Mouse (Mus musculus): ENCODE data around the gene Ccdc28b.

- TF ChIP-seq CTCF (IDR thresholded peaks at IDR 0.05; ENCODE audit: control insufficient read depth, insufficient read depth, low read length) (no peak), POLR2A (IDR thresholded peaks at IDR 0.05; ENCODE audit: borderline replicate concordance, control insufficient read depth, low read depth, low read length) (no peak)
Measured at GRCm38 (mm10) chr4:129641756-129642155, 18.0 kb upstream of the Ccdc28b start.
